Mouse (Mus musculus) effector memory CD4-positive, alpha-beta T cell, adult 7 months (primary cell): ENCODE measurements around the gene Chchd10. TPM values are rescaled to one million over a fixed set of nuclear protein-coding genes. Genes with fewer than 3 reads are reported as not detected.

Source experiments
- polyA plus RNA-seq: library from polyadenylated mRNA; unstranded; fragments of 100-300 nt; shearing (Covaris generic); gene quantifications from one replicate; pipeline ENCODE4 v1.2.1, GENCODE M21; 2017

The Chchd10 gene
- polyA plus RNA-seq: 18.7 TPM

DNA sequence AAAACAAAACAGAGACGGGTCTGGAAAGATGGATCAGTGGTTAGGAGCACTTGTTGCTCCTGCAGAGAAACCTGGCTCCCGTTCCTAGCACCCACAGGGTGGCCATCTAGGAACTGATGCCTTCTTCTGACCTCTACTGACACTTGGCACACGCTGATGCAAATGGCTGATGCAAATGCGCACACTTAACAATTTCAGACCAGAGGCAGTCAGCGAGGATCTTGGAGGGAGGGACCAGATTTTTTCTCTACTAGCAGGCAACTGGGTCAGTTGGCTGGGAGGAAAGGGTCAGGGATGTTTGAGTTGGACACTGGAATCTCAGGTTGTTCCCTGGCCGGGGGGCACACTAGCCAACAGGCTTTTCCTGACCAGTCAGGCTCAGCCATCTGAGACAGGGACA is at the start of gene Chchd10:
Chchd10 (plus strand) TSS at position 240 of the 400 bp plus-strand sequence.

DNA sequence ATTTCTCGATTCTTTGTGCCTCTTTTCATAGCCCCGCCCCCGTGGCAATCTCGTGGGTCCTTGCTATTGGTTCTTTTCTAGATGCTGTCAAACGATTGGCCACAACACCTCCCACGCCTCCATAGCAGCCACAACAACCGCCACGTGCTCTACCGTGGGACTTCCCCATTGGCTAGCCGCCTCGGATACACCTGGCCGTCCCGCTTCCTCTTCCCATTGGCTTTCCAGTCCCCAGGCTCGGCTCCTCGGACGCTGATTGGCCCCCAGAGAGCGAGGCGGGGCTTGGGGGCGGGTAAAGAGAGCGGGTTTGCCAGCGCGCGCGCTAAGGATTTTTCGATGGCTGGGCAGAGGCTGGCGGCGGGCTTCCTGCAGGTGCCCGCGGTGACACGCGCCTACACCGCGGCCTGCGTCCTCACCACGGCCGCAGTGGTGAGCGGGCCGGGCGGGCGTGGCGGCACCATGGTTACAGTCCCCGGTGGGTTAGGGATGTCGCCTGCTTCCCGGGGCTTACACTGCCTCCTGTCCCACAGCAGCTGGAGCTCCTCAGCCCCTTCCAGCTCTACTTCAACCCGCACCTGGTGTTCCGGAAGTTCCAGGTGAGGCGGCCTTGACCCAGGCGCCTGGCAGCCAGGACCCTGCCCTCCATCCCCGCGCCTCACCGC is 39.7 kb upstream of the Chchd10 start, which contains the start of gene Derl3:
Derl3 (plus strand) TSS at position 325 of the 662 bp plus-strand sequence.

DNA sequence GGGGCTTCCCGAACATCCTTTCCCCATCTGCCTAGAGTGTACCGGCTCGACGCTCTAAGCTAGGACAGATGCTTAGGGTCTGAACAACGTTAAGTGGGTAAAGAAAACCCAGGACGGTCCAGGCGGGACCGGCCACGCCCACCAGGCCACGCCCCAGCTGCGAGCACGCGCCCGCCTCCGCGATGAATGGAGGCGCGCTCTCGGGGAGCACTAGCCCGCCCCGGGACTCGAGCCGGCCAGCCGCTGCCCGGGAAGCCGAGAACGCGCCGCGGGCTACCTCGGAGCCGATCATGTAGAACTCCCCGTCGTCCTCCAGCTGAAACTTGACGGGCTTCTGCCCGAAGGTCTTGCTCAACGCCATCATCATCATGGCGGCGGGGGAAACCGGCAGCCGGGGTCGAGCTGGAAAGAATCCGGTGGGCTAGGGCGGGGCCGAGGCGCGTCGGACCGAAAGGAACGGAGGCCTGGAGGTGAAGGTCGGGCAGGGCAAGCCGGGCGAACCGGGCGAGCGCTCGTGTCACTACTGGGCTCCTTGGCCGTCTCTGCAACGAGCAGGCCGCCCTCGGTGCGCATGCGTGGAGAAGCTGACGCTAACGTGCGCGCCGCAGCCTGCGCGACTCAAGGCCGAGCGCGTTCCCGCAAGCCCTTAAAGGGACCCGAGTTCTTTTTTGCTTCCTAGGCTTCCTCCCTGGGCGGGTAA is 11.8 kb upstream of the Chchd10 start, which contains the start of gene Smarcb1:
Smarcb1 (minus strand) TSS at position 592 of the 700 bp plus-strand sequence.

DNA sequence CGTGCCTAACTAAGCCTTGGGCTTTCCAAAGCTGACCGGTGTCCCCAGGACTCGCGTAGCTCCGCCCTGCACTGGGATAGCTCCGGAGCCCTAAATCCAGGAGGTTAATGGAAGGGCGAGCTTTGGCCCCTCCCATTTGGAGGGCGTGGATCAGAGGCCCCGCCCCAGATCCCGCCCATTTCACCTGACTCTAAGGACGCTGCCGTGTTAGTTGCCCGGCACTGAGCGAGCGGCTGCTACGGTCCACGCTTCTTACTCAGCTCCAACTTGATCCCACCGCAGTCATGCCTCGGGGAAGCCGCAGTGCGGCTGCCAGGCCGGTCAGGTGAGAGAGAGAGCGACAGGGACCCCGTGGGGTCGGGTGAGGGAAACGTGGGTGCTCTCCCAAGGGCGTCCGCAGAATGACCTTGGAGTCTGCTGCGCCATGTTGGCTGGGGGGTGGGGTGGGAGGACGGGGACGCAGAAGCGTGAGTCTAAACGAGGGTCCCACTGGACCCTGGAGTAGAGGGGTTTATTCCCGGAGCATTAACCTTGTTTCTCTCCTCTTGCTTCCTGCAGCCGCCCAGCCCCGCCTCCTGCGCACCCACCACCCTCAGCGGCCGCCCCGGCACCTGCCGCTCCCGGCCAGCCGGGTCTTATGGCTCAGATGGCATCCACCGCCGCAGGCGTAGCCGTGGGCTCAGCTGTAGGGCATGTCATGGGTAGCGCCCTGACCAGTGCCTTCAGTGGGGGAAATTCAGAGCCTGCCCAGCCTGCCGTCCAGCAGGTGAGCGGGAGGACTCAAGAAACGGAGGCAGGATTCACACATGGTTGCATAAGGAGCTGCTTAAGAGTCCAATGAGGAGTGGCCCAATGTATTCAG is 3.0 kb downstream of the Chchd10 start, which contains the start of gene Mmp11:
Mmp11 (minus strand) TSS at position 817 of the 862 bp plus-strand sequence.

DNA sequence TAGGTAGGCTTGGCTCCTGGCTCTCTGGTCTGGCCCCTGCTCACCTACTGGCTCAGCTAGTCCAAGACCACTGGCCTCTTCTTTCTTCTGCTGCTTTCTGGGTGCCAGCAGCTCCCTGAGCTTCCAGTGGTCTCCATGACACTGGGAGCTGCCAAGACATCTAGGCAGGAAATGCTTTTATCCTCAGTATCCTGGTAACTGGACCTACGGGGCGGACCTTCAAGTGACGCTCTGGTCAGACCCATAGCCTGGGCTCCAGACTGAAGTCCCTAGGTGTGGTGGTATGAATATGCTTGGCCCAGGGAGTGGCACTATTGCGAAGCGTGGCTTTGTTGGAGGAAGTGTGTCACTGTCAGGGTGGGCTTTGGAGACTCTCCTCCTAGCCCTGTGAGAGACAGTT is 7.6 kb downstream of the Chchd10 start, which contains the start of gene Gm867:
Gm867 (minus strand) TSS at position 153 of the 400 bp plus-strand sequence.

DNA sequence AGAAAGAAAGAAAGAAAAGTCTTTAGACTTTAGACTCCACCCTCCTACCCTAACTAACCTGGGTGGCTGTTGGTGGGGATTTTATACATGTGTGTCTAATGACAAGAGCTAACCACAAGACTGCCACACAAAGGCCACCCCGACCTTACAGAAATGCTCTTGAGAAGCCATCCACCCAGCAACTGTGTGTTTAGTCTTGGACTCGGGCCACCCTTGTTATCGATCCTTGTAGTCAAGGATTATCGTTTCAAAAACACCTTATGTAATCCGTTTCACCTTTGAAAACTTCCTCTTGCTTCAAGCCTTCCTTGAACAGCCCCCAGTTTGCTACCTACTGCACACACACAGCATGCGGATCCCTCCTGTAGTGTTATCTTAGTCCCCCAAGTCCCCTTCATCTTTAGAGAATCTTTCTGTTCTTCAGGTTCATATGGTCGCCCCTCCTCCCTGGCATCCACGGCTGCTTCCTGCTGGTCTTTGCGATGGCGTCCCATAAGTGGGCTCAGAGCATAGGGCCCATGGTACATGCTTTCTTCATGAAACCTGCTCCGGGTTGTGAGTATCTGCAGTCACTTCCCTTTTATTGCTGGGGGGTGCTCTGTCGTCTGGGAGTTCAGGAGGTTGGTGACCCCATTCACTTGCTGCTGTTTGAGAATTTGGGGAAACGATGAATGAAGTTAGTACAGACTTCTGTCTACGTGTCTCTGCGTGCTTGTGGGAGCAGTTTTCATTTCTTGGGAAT is 10.0 kb downstream of the Chchd10 start, which contains the start of gene Vpreb3:
Vpreb3 (plus strand) TSS at position 322 of the 742 bp plus-strand sequence.

DNA sequence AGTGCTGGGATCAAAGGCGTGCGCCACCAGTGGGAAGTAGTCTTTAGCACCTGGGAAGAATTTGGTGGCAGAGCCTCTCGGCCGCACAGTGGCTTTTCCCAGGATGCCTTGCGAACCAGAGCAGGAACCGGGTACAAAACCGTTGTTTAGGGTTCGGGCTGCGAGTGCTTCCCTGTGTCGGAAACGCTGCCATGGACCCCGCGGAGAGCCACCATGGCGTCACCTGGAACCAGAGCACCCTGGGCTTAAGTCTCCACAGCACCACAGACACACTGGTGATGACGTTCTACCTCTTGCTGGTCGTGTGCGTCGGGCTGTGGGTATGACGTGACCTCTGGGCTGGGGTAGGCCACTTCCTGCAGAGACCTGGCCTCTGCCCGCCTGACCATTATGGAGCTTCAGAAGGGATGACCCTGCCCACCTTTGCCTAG is 21.5 kb downstream of the Chchd10 start, which contains the start of gene Gm5134:
Gm5134 (plus strand) TSS at position 134 of the 431 bp plus-strand sequence.

Other genes with a start within 250 kb of the Chchd10 start
- 45.6 TPM for gene Cabin1, start 168.8 kb upstream of the Chchd10 start, polyA plus RNA-seq
- gene Ddt, start 159.7 kb upstream of the Chchd10 start, polyA plus RNA-seq: 40.4 TPM
- not detected for gene Gm20441, start 152.2 kb upstream of the Chchd10 start, polyA plus RNA-seq
- gene Gstt3, start 151.7 kb upstream of the Chchd10 start, polyA plus RNA-seq: 2.7 TPM
- 0.38 TPM for gene Gstt1, start 134.5 kb upstream of the Chchd10 start, polyA plus RNA-seq
- gene Gstt4, start 110.6 kb upstream of the Chchd10 start, polyA plus RNA-seq: not detected
- 37.6 TPM for gene Gstt2, start 95.7 kb upstream of the Chchd10 start, polyA plus RNA-seq
- gene Mif, start 72.9 kb upstream of the Chchd10 start, polyA plus RNA-seq: 511 TPM
- gene Derl3, start 39.7 kb upstream of the Chchd10 start, polyA plus RNA-seq: 0.48 TPM
- gene Smarcb1, start 11.5 kb upstream of the Chchd10 start, polyA plus RNA-seq: 41.5 TPM
- 0.77 TPM for gene Mmp11, start 3.4 kb downstream of the Chchd10 start, polyA plus RNA-seq
- gene Gm867, start 7.5 kb downstream of the Chchd10 start, polyA plus RNA-seq: not detected
- gene Vpreb3, start 9.9 kb downstream of the Chchd10 start, polyA plus RNA-seq: 1.3 TPM
- gene Gm5134, start 21.4 kb downstream of the Chchd10 start, polyA plus RNA-seq: 0.79 TPM
- gene Zfp280b, start 99.5 kb downstream of the Chchd10 start, polyA plus RNA-seq: 32.4 TPM
- gene Slc5a4b, start 177.8 kb downstream of the Chchd10 start, polyA plus RNA-seq: 0.20 TPM
- not detected for gene Slc5a4a, start 214.3 kb downstream of the Chchd10 start, polyA plus RNA-seq